Mouse (Mus musculus): Measurements from ENCODE around the gene Fcna.

Gene Fcna

DNA sequence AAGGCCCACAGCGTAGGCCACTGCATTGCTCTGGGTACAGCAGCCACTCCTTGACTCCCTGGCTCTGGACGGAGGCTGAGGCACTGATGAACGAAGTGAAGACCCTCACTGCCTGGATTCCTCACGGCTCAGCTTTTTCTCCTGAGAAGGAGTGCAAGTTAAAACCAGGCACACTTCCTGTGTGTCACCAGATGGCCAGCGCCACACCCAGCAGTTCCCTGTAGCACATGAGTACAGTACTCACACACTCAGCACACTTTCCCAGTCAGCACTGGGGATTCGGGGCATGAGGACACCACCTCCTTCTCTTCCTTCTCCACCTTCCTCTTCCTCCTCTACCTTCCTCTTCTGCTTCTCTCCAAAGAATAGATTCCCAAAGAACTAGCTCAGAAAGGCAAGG is at the start of gene Fcna:
Gene Fcna, minus strand, starts transcription at position 220 of the 400 bp plus-strand sequence.
- no peak for DNase-seq (ENCODE audit: extremely low spot score)

DNA sequence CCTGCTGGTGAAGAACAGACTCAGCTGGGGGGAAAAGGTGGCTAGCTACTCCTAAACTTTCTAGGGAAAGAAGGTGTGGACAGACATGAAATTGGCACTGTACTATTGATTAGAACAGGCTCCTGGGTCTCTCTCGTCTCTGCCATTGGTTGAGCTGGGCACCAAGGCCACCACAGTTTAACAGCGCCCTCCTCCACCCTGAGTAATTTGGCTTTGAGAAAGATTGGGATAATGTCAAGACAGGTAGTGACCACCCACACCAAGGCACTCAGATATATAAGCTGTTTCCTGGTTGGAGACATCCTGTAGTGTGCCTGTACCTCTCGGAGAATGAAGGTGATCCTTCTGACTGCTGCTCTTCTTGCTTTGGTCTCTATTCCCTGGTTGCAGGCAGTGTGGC is 48.7 kb upstream of the Fcna start, which contains the start of gene Lcn6:
Gene Lcn6, plus strand, starts transcription at position 301 of the 400 bp plus-strand sequence.
- no peak for DNase-seq (ENCODE audit: extremely low spot score)

DNA sequence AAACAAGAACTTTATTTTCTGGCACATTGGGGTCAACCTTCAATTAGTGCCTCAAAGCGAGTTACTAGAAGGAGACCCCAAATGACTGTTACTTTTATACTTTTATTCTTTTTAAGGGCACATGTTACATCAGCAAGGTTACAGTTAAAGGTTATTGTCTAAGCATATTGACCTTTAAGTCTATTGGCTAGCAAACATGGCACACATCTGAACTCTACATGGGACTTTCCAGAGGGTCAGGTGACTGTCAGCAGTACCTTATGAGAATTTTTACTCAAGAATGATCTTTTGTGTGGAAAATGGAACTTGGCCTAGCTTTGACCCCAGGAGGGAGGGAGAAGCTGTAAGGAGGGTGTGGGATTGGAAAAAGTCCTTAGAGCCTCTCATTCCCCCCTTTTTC is 38.7 kb upstream of the Fcna start:
- DNase-seq (ENCODE audit: extremely low spot score) = no peak

DNA sequence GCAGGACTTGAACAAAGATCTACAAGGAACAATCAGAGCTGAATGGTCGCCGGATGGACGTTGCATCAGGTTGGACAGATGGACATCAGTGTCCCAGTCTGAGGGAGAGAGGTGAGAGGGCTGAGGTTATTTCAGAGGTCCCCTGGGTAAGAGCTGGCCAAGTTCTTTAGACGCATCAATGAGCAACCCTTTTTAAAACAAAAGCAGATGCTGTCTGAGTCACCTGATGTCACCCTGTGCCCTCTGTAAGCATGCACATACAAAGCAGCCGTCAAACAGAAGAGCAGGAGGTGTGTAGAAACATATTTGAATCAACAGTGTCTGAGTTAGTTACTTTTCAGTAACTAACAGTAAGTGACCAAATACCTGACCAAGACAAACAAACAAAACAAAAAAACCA is 36.3 kb upstream of the Fcna start:
- no peak for DNase-seq (ENCODE audit: extremely low spot score)

DNA sequence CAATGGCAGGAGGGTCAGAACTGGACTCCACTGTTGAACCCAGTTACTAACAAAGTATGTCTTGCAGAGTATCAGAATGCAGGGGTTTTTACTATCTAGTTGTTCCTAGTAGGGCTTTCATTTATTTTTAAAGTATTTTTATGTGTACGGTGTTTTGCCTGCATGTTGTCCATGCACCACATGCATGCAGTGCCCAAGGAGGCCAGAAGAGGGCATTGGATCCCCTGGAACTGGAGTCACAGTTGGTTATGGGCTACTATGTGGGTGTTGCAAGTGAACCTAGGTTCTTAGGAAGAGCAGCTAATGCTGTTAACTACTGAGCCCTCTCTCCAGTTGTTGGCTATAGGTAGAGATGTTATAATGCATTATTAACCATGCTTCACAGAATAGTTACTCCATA is 35.7 kb upstream of the Fcna start:
- DNase-seq (ENCODE audit: extremely low spot score) = peak; percentile 52

DNA sequence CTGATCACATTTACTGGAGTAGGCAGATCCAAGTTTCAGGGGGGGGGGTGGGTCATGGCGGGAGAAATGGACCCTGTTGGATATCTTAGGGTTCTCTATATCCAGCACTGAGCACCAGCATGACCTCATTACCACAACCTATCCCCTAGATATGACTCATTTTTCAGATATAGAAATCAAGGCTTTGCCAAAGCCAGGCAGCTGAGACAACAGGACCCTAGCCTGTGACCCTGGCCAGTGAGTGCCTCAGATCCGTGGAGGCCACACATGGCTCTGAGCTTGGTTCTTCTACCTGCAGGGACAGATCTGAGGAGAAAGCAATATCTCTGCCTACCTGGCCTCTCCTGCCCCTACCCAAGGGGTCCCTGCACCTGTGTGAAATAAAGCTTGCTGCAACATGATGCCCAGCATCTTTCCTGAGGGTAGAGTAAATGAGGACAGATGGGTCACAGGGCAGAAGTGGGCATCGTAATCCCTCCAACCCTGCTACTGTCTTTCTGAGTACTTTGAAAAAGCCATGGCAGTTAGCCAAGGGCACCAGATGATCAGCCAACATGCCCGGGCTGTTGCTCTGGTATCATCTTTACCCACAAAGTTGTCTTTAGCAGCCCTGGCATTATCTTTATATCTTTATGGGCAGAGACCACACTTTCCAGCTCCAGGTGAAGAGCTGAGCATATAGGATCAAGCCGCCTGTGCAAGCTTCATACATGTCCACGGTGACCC is 33.6 kb upstream of the Fcna start:
- no peak for DNase-seq (ENCODE audit: extremely low spot score)

DNA sequence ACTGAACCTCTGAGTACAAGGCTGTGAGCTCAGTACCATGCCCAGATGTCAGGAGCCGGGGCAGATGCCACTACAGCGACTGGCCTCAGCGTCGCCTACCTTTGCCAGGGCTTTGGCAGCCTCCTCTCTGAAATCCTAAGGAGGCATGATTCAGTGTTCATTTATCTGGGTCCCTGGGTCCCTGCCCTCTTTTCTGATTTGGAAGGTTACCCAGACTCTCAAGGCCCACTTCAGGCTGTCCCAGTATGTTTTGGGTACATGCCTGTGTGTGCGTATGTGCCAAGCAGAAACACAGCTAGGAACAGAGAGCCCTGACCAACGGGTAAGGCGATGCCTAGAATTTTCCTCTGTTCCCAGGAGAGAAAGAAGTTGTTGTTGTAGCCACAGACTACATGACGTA is 32.4 kb upstream of the Fcna start:
- DNase-seq (ENCODE audit: extremely low spot score) = no peak

DNA sequence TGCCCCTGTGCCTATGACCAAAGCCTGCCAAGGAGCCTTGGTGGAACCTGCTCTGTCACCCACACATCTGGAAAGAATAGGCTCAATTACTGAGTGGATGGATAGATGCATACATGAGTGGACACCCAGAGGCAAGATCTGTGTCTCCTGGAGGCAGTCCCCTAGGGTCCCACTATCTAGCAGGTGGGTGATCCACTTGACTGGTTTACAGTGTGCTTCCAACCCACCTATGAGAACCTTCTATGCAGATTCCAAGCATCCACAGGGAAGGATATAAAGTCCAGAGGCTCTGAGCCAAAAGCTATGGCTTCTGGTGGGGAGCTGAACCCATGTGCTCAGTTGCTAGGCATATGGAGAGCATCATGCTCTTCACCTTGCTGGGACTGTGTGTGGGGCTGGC is 29.8 kb upstream of the Fcna start, which contains the start of gene Lcn5:
Gene Lcn5, plus strand, starts transcription at position 301 of the 400 bp plus-strand sequence.
- no peak for DNase-seq (ENCODE audit: extremely low spot score)

DNA sequence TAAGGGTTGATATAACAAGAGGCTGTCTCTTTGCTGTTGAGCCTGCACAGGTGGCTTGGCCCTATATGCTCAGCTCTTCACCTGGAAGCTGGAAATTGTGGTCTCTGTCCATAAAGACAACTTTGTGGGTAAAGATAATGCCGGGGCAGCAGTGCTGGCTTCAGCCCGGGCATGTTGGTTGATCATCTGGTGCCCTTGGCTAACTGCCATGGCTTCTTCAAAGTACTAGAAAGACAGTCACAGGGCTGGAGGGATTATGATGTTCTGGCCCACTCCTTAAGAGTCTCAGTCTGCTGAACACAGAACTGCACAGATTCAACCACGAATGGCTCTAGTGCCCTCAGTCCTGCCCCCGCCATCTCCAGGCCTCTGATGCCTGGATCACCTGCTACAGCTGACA is 29.4 kb upstream of the Fcna start:
- DNase-seq (ENCODE audit: extremely low spot score) = no peak

DNA sequence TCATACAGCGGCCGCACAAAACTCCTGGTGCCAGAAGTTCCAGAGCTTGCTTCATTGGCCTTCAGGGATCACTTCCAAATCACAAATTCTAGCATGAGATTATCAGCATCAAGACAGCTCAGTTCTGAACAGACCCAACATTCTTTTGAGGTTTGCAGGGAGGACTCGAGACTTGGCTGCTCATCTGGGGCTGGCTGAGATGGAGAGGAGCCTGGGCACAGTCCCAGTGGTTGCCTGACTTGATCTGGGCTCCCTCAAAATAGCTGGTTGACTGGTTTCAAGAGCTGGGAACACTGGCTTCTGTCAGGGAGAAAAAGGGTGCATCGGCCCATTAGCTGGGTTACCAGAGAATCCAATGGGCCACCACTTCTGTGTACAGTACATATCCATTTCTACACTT is 28.9 kb upstream of the Fcna start:
- DNase-seq (ENCODE audit: extremely low spot score) = no peak

DNA sequence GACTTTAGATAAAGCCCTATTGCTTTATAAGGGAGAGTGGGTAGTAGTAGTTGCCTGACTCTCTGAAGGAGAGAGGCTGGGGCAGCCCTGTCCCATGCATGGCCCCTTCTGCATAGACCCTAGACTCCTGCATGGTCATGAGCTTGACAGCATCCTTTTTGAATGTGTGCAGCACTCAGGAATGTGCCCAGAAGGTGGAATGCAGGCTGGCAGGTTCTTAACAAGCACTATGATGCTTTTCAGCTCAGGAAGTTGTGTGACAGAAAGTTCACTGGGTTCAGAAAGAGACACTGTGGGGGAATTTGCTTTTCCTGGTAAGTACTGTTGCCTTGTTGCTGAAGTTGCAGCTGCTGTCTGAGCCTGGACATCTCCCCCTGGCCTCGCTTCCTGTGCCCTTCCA is 26.7 kb upstream of the Fcna start:
- no peak for DNase-seq (ENCODE audit: extremely low spot score)

DNA sequence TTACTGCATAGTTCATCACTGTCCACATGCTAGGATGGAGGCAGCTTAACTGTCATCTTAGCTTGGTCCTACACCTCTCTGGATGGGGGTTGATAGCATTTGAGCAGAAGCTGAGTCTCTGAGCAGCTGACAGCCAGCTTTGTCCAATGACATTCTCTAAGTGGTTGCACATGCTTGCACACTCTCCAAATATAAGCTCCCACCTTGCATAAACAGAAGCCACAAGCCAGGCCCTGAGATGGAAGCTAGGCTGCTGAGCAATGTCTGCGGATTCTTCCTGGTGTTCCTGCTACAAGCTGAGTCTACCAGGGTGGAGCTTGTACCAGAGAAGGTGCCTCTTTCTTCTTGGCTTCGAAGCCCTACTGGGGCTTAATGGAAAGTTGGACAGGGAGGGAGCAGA is 25.1 kb upstream of the Fcna start, which contains the start of gene Lcn8:
Gene Lcn8, plus strand, starts transcription at position 219 of the 400 bp plus-strand sequence.
- DNase-seq (ENCODE audit: extremely low spot score) = no peak

DNA sequence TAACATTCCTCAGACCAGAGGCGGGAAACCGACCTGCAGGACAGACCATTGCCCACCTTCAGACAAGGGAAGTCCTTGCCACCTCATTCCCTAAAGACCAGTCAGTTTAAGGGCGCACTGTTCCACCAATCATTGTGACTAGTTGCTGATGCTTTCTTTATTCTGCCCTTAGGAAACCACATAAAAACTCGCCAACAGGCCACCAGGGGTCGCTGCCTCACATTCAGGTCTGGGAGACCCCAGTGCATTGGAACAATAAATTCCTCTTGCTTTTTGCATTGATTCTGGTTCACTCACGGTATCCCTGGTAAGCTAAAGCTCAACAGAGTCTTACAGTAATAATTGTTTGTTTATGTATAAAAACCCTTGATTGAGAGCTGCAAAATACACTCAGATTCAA is 12.1 kb upstream of the Fcna start:
- peak; percentile 39 for DNase-seq (ENCODE audit: extremely low spot score)

DNA sequence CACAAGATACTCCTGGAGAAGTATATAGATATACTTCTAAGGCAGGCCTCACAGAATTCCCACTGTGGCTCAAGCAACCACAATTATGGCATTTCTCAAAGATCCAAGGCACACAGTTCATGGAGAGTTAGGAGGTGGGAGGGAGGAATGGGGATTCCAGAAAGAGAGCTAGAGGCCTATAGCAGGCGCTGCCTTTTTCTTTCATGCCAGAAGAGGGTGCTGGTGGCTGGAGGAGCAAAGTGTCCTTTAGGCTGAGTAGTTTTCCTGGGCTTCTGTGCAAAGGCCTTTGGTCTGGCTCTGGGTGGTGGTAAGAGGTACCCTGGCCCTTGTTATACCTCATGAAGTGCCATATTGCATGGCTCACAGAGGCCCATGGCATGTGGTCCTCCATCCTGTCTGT is 6.2 kb upstream of the Fcna start:
- no peak for DNase-seq (ENCODE audit: extremely low spot score)

DNA sequence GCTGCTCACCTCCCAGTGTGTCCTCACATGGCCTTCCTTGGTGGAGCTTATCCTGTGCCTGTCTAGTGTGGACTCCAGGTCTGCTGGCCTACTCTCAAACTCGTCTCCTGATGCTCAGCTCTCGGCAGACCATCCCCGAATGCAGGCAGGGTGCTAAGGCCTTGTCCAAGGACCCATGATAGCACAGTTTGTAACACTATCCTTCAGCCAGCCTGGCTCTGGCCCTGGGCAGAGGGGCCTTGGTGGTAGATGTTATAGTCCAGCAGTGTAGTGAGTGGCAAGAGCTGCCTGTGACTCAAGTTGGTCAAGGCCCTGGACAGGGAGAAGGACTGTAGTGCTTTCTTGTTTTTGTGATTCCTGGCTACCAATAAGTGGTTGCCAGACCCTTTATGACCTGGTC is 5.8 kb upstream of the Fcna start:
- no peak for DNase-seq (ENCODE audit: extremely low spot score)

DNA sequence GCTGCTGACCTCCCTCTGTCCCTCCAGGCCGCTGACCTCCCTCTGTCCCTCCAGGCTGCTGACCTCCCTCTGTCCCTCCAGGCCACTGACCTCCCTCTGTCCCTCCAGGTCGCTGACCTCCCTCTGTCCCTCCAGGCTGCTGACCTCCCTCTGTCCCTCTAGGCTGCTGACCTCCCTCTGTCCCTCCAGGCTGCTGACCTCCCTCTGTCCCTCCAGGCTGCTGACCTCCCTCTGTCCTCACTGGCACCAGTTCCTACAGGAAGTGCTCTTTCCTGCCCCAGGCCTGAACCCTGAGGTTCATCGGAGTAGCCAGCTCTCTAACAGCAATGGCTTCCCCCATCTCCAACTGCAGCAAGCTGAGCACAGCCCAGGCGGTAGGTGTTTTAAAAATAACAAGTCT is 908 bp upstream of the Fcna start:
- no peak for DNase-seq (ENCODE audit: extremely low spot score)

DNA sequence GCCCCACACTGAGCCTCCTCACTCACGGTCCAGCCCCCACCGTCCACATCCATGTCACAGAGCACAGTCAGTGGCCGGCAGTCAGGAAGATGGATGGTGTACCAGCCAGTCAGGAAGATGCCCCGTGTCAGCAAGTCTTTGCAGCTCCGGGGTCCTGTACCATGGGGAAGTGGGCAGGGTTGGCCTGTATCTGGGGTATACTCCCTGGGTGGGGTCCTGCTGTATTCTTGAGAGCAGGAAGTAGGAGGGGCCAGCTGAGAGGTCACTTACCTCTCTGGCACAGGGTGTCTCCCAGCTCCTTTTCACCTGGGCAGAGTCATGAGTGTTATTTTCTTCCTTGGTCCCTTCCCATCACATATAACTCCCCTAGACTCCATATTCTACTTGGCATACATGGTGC is 1.8 kb downstream of the Fcna start:
- DNase-seq (ENCODE audit: extremely low spot score) = no peak

DNA sequence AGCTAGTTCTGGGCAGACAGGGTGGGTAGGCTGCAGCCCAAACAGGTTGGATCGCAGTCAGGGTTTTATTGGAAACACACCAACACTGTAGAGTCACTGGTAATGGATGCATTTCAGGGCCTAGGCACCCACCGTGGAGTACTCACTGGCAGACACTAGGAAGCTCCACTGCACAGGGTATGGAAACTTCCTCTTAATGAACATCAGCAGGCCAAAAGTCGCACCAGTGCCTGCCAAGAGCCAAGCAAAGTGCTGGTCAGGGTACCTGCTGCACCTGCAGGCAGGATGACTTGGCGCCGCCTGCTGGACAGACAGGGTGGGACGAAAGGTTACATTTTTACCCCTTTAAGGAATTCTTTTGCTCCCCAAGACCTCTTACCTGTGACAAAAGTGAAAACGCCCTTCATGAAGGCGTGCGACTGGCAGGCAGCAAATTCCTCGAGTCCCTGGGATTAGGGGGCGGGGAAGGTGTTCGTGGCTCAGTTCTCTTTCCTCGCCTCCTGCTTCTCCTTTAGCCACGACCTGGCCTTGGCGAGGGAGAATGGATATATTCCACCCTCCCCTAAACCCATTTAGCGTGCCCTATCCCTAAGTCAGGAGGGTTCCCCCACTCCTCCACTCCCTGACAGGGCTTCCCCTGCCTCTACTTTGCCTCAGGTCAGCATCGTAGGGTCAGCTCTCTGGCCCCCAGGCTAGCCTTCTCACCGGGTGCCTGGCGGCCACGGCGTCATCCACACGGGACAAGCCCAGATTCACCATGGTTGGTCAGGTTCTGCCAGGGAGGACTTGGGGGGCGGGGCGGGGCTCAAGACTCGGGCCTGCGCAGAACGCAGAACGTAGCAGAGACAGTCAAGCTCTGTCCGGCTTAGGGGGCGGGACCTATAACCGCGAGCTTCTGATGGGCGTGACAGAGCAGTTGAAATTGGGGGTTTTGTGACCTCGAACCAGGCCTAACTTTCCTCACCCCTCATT is 6.3 kb downstream of the Fcna start, which contains the start of gene Tmem141:
Gene Tmem141, minus strand, starts transcription at position 777 of the 972 bp plus-strand sequence.
- DNase-seq (ENCODE audit: extremely low spot score) = peak; percentile 78

DNA sequence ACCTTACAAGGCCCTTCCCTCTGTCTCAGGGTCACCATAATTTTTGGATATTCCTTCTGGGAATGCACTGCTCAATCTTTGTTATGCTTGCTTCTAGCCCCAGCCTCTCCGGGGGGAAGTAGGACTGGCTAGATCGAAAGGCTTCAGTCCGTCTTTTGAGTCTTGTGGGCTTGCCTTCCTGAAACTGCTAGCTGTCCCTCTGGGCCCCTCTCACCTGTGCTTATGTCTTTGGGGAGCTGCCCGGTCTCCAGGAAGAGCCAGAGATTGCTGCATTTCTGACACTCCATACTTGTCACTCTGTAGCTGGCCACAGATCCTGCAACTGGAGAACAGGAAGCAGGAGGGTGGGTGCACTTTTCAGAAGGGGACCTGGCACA is 7.0 kb downstream of the Fcna start:
- DNase-seq (ENCODE audit: extremely low spot score) = no peak

DNA sequence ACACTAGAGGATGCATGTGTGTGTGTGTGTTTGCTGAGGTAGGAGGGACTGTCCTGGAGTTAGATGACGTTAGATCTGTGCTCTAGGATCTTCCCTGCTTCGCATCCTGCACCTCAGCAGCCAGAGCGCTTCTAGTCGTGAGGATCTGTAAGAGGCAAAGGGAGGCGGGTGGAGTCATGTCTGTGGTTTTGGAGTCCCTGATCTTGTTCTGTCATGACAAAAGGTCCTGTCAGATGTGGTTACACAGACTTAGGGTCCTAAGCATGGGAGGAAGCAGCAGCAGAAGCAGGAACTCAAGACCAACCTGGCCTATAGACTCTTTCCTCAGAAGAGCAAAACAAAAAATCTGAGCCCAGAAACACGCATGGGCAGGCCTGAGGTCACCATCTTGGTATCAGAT is 7.4 kb downstream of the Fcna start:
- DNase-seq (ENCODE audit: extremely low spot score) = no peak

DNA sequence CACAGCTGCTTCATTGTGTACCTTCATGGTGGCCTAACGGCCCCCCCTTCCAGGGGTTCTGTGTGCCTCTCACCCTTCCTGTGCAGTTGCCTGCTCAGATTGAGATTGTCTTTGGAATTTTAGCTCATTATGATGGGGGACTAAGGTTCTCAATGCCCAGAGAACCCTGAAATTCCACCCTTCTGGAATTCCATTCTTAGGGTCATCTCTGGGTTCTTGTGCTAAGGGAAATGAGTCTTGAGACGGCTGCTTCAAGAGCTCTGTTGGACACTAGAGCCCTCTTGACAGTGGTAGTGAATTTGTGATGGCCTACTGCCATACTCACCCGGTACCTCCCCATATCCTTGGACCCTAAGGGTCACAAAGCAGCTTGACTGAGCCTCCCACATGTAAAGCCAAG is 10.3 kb downstream of the Fcna start, which contains the start of gene Ccdc183:
Gene Ccdc183, minus strand, starts transcription at position 101 of the 400 bp plus-strand sequence.
- DNase-seq (ENCODE audit: extremely low spot score) = no peak

DNA sequence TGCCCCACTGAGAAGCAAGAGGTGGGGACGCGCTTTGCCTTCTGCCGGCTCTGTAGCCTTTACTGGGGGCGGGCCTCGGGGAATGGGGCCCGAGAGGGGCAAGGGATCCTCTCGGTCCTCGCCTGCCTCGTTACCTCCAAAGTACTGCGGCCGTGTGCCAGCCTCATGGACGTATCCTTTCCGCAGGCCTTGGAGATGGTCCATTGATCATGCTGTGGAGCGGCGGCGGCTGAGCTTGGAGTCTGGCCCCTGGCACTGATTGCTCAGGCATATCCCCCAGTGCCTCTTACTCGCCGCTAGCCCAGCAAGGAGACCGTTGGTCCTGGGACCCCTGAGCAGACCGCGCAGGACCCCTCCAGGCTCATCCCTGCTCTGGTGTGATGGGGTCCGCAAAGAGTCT is 11.4 kb downstream of the Fcna start:
- no peak for DNase-seq (ENCODE audit: extremely low spot score)

DNA sequence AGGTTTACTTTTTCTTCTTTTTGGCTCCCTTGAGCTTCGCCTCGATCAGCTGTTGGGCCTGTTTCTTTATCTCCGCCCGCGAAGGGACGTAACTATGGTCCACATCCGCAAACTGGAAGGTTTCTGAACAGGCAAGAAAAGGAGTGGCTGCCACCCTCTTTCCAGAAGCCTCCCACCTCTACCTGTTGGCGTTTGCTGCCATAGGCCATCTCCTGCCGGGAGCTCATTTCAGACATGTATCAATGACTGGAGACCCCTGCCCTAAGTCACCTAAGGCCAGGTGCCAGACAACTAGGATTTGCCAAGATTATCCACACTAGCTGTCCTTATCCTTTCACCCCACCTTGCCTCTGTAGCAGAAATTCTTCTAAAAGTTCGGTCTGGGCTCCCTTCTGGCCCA is 19.2 kb downstream of the Fcna start:
- DNase-seq (ENCODE audit: extremely low spot score) = no peak

Measured in embryo, embryonic 9.5 days (tissue).